Mouse (Mus musculus): ENCODE results near the gene Xxylt1.

Xxylt1 gene

DNA sequence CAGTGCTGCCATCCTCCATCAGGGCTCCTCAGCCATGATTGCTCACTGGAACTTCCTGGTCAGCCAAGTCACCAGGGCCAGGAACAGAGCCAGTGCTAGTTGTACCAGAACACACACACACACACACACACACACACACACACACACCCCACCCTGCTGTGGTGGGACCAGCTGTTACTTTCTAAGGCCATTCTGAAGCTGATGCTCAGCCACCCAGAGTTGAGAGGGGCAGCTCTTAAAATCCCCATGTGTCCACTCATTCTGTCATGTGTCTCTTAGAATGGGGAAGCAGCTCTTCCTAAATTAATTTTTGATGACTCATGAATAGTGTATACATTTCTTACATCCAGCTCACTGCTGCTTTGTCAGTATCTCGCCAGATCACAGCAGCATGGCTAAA lies 158.7 kb downstream of the Xxylt1 start:
- DNase-seq (ENCODE audit: low spot score in 2 of 2): no peak

DNA sequence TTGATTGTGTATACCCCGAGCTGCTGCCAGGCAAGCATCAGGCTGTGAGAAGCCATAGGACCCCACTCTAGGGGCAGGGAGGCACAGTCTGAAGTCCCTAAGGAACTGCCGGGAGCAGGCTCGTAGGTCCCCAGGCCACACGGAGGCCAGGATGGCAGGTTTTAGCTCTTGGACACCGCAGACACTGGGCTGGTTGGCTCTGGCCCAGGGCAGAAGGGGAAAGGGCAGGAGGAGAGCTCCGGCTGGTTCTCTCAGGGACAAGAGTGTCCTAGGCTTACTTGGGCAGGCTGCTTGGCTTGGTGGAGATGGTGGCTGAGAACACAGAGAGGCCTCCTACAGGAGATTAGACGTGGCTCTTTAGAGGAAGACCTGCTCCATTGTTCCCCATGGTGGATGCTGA lies 162.4 kb downstream of the Xxylt1 start:
- no peak for DNase-seq (ENCODE audit: low spot score in 2 of 2)

DNA sequence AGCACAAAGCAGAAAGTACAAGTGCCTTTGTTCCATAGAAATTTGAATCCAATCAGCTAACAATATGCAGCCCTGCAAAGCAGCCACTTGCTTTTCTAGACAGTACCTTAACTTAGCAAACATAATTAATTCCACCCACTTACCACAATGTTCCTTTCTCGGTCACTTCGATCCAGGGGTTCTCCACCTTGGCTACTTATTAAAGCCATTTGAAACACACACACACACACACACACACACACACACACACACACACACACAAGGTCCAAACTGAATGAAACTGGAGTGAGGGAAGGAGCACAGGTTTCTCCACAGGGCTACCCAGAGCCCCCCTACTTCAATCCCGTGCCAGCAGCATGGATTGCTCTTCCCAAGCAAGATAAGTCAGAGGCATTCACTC lies 164.3 kb downstream of the Xxylt1 start:
- no peak for DNase-seq (ENCODE audit: low spot score in 2 of 2)

DNA sequence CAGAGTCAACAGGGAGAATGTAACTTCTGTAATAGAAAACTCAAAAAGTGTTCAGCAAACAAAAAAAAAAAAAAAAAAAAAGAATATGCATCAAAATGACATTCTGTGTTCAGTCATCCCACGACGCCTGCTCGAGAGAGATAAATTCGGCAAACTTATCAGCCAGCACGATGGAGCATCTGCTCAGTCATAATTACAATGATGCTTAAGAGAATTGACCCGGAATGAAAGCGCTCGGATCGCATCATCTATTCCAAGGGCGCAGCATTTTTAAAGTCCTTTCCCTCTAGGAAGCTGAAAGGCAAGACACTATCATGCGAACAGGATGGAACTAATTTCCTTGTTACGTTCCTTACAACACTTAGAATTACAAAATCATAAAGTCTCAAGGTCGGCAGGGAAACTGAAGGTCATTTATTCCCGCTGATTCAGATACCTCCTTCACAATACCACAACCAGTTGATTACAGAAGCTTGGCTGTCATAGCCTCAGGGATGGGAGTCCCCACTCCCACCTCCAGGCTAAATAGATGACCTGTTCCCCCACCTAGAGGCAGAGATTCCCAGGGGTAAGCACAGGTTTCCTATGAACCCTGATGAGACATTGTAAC lies 165.5 kb downstream of the Xxylt1 start:
- DNase-seq (ENCODE audit: low spot score in 2 of 2): no peak

Data from frontal cortex, postnatal 36 days (tissue).